Mouse (Mus musculus): ENCODE data around the gene Mmp14.

GRCm38 (mm10) chr14:54427696-54428095 is 3.7 kb upstream of the Mmp14 start:
- TF ChIP-seq CTCF (IDR thresholded peaks at IDR 0.05; ENCODE audit: low read depth) (no peak), EP300 (IDR thresholded peaks at IDR 0.05; ENCODE audit: low read depth) (no peak)
